Mouse (Mus musculus) heart, postnatal 0 days (tissue): ENCODE data around the gene Olfr1396.

Experiments used
- CTCF ChIP-seq: IDR thresholded peaks from 2 replicates; pipeline ENCODE4 v1.5.1; 2016; ENCODE audit warnings: antibody characterized with exemption, control low read depth, low read depth
- EP300 ChIP-seq: IDR thresholded peaks from 2 replicates; pipeline ENCODE4 v1.6.1; 2016; ENCODE audit warnings: antibody characterized with exemption, low read depth

- TF ChIP-seq CTCF (no peak), EP300 (no peak)
Measured at GRCm38 (mm10) chr11:49090551-49090950, 24.1 kb downstream of the Olfr1396 start.
